Mouse (Mus musculus) layer of hippocampus, postnatal 10 days (tissue): ENCODE results near the gene Hdac7. TPM values are rescaled to one million over a fixed set of nuclear protein-coding genes. Genes with fewer than 3 reads are reported as not detected.

Source experiments
- DNase-seq, 2 experiments: peaks; one replicate each; pipeline ENCODE4 v3.0.0; 2021; ENCODE audit warnings: low spot score in 2 of 2
- total RNA-seq, 2 experiments: library from RNA; stranded (reverse); gene quantifications; 2 replicates each; pipeline ENCODE4 v1.2.3; 2021

The Hdac7 gene
- total RNA-seq, 2 experiments from 2014 or later = 29.1 to 32.0 TPM

- DNase-seq = no peak
These were observed 27.9 kb downstream of the Hdac7 start for GRCm38 (mm10) chr15:97816199-97816994.

- no peak for DNase-seq
These were observed 29.0 kb downstream of the Hdac7 start for GRCm38 (mm10) chr15:97815254-97815653.

GRCm38 (mm10) chr15:97814703-97815102, 29.6 kb downstream of the Hdac7 start:
- DNase-seq = no peak

- DNase-seq = no peak
These were observed 30.7 kb downstream of the Hdac7 start for GRCm38 (mm10) chr15:97813452-97814204.

- DNase-seq = no peak
These were observed 31.4 kb downstream of the Hdac7 start for GRCm38 (mm10) chr15:97812875-97813274.

GRCm38 (mm10) chr15:97812126-97812525, 32.2 kb downstream of the Hdac7 start:
- DNase-seq = peak; percentile 75 to 82

GRCm38 (mm10) chr15:97811307-97811706, 33.0 kb downstream of the Hdac7 start:
- no peak for DNase-seq

GRCm38 (mm10) chr15:97810399-97810798, 33.9 kb downstream of the Hdac7 start:
- DNase-seq = no peak

GRCm38 (mm10) chr15:97809942-97810341, 34.4 kb downstream of the Hdac7 start:
- DNase-seq = no peak

GRCm38 (mm10) chr15:97809206-97809605, 35.1 kb downstream of the Hdac7 start:
- DNase-seq = no peak

GRCm38 (mm10) chr15:97808532-97808931, 35.8 kb downstream of the Hdac7 start:
- no peak for DNase-seq

- no peak for DNase-seq
These were observed 36.4 kb downstream of the Hdac7 start for GRCm38 (mm10) chr15:97807867-97808266.

- peak in 1 of 2 experiments; percentile 33 for DNase-seq
These were observed 41.7 kb downstream of the Hdac7 start for GRCm38 (mm10) chr15:97802575-97802974.

GRCm38 (mm10) chr15:97801811-97802210, 42.5 kb downstream of the Hdac7 start:
- DNase-seq = no peak

- DNase-seq = no peak
These were observed 43.4 kb downstream of the Hdac7 start for GRCm38 (mm10) chr15:97800853-97801252.

GRCm38 (mm10) chr15:97799446-97799845, 44.9 kb downstream of the Hdac7 start:
- no peak for DNase-seq

GRCm38 (mm10) chr15:97798134-97798533, 46.2 kb downstream of the Hdac7 start:
- no peak for DNase-seq

- no peak for DNase-seq
These were observed 47.5 kb downstream of the Hdac7 start for GRCm38 (mm10) chr15:97796674-97797310.

- DNase-seq = no peak
These were observed 48.6 kb downstream of the Hdac7 start for GRCm38 (mm10) chr15:97795559-97796235.

GRCm38 (mm10) chr15:97794268-97794667, 50.0 kb downstream of the Hdac7 start:
- DNase-seq = no peak
